Mouse (Mus musculus): ENCODE data around the gene Cd248.

- no peak for TF ChIP-seq POLR2A (IDR thresholded peaks at IDR 0.05; ENCODE audit: insufficient read depth, low read length)
- TF ChIP-seq EP300 (IDR thresholded peaks at IDR 0.05; ENCODE audit: insufficient read depth, low read depth, low read length): no peak
Observed at GRCm38 (mm10) chr19:5036577-5036976, 31.3 kb upstream of the Cd248 start.

All from ES-Bruce4 (cell line).